Mouse (Mus musculus) spleen, adult 12 weeks (tissue): ENCODE measurements around the gene Rrp12.
"Not testable (repeated sequence)": the region's sequence is repeated elsewhere in the genome, so short reads cannot be mapped to it uniquely, and the experiment has no call there.

Experiments
- DNase-seq: peaks from one replicate; pipeline ENCODE4 v3.0.0; 2022; ENCODE audit warnings: low spot score

Gene Rrp12

DNA sequence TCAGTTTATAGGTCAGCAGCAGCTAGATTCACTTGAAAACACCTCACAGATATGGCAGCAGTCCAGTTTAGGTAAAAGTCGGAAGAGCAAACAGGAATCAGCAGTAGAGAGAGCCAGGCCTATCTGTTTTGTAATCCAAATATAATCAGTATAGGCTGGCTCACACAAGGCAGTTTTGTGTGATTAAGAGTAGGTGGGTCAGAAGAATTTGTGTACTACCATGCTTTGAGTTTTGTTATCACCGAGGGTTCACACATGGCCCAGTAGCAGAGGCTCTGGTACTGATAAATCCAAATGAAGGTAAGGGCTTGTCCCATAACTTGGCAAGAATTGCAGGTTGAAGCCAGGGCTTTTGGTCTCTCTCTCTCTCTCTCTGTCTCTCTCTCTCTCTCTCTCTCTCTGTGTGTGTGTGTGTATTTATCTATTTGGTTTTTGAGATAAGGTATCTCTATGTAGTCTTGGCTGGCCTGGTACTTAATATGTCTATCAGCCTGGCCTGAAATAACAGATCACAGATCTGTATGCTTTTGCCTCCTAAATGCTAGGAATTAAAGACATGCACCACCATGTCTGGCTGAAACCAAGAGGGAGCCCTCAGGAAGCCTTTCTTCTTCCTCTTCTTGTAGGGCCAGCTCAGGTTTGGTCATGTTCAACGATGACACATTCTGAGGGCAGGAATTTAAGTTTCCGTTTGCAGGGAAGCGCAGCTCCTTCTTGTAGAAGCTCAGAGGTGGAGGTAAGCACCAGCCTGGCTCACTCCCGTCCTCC is 10.5 kb upstream of the Rrp12 start:
- no peak for DNase-seq

DNA sequence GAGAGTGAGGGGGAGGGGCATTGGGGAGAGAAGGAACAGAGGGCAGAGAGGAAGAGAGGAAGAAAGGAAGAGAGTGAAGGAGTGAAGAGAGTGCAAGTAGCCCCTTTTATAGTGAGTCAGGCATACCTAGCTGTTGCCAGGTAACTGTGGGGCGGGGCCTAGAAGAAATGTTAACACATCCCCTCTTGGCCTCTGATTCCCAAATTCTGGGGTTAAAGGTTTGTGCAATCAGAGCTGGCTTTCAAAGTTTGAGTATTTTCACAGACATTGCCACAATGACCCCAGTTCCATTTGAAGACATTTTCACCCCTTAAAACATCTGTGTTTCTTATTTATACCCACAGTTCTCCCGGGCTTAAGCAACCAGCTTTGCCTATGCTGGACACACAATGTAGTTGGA is 9.3 kb upstream of the Rrp12 start:
- DNase-seq: no peak

DNA sequence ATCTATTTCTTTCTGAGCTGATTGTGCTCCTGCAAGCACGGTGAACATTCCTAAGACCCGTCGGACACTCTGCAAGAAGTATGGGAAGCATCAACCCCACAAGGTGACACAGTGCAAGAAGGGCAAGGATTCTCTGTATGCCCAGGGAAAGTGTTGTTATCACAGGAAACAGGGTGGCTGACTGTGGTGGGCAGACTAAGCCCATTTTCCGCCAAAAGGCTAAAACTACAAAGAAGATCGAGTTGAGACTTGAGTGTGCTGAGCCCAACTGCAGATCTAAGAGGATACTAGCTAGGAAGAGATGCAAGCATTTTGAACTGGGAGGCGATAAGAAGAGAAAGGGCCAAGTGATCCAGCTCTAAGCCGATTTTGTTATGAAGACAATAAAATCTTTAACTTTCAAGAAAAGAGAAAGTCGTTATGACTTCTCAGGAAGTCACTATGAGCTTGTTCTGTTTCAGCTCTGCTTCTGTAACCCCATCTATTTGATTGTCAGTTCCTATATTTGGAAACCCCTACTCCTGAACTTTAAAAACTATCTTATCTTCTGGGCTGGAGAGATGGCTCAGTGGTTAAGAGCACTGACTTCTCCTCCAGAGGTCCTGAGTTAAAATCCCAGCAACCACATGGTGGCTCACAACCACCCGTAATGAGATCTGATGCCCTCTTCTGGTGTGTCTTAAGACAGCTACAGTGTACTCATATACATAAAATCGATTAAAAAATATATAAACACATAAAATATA is 7.0 kb upstream of the Rrp12 start:
- no peak for DNase-seq

DNA sequence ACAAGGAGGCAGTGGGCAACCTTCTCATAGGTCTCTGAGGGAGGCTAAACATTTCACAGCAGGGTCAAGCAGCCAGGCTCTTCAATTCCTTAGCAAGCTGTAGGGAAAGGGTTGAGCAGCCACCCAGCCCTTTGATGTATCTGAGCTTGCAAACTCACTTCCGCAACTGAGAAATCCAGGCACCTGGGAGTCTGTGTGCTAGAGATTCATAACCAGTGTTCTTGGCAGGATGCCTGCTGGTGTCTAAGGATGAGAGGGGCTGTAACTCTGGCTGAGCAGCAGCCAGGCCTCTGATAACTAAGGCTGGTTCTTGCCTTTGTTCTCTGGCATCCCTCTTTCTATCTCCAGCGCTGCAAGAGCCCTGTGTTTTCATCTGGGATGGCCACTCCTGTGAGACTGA is 5.7 kb upstream of the Rrp12 start:
- no peak for DNase-seq

DNA sequence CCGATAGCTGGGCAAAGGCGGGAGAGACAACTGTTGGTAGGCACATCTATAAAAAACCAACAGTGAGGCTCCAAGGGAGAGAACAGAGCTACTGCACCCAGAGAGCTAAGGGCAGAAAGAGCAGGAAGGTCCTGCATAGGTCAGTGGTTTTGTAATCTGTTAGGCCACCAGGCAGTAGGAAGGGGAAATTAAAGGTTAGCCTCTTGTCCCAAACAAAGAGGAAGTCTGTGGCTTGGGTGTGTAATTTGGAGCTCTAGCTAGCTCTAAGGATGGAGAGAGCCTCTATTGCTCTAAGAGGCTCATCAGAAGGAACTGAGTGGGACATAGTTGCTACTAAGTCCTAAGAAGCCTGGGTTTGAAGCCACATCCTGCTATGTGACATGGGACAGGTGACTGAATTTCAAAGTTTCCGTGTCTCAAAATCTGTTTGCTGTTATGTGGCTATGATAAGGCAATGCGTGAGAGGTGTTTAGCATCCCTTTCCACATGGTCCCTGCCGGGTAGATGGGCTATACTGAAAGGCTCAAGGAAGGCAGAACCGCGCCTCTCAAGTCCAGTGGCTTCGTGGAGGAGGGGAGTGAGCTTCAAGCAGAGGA is 4.6 kb upstream of the Rrp12 start:
- no peak for DNase-seq

DNA sequence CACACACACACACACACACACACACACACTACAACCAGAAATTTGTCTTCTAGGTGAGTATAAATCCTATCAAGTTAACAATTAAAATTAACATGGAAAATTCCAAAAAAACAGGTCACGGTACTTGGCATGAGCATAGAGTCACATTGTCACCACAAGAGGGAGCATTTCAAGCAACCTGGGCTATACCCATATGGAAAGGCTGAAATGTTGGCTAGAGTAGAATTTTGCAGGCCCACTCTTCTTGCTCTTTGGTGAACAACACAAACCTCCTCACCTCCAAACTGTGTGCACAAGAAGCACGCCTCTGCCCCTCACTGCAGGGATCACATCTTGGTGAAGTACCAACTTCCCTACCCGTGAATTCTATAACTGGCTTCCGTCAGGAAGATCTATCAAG is 2.9 kb upstream of the Rrp12 start:
- DNase-seq: no peak

DNA sequence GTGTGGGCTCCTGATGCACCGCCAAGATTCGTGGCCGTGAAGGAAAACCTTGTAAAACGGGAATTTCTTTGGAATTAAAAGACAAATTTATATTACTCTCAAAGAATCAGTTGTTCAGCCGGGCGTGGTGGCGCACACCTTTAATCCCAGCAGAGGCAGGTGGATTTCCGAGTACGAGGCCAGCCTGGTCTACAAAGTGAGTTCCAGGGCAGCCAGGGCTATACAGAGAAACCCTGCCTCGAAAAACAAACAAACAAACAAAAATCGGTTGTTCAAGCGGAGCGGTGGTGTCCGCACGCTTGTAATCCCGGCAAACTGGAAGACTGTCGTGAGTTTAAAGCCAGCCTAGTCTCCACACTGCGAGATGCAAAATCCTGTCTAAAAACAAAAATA is 342 bp upstream of the Rrp12 start:
- no peak for DNase-seq

DNA sequence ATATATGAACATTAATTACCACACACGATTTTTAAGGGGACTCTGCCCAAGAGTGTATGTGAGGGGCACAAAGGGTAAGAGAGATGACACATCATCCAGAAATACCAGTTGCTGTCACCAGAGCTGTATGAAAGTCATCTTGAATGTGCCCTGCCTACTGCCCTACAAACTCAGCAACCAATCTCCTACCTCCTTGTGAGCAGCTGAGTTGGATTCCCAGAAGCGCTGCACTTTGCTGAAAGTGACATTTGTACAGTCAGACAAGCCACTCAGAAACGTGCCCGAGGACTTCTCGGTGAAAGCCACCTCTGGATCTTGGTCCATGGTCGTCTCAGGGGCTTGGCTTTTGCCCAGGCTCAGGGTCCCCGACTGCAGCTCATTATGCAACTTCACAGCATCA is 1.0 kb downstream of the Rrp12 start:
- DNase-seq: no peak

DNA sequence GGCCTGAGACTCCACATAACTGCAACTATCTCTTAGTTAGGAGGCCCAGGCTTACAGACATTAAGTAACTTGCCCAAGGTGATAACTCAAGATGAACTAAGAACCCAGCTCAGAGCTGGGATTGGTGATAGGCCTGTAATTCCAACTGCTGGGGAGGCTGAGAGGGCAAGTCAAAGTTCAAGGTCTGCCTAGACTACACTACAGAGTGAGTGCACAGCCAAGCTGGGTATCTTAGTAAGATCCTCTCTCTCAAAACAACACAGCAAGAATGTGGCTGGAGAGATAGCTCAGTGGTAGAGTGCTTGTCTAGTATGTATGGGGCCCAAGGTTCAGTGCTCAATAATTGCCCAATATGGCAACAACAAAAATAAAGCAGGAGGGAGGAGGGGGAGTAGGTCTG is 7.8 kb downstream of the Rrp12 start:
- DNase-seq: no peak

DNA sequence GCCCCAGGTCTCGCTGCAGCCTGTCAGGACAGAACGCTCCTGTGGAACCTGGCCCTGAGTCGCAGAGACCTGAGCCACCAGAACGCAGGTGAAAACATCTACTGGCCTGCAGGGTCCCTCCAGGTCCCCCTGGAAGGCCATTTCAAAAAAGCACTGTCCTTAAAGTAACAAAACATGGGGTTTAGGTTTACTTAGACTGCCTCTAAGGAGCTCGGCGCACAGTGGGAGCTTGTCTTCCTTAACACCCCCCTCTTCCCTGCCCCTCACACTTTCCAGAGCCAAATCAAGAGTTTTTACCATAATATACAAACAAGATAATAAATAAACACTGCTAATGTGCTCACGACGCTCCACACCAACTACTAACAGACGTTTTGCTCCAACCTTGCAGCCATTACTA is 12.1 kb downstream of the Rrp12 start:
- no peak for DNase-seq

DNA sequence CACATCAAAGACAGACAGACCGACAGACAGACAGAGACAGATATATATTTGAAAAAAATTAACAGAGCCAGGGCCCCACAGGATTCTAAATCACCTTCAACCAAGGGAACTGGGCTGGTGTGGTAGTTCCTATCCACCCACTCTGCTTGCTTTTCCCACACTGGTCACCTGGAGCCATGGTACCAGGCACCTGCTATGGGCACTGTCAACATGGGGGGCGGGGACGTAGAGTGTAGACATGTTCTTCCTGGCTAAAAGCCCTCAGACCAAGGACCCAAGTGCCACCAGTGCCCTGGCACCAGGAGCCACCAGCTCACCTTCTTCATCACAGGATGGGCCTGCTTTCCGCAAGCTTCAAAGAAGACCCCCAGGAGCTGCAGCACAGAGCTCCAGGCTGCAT is 14.1 kb downstream of the Rrp12 start:
- DNase-seq: no peak

DNA sequence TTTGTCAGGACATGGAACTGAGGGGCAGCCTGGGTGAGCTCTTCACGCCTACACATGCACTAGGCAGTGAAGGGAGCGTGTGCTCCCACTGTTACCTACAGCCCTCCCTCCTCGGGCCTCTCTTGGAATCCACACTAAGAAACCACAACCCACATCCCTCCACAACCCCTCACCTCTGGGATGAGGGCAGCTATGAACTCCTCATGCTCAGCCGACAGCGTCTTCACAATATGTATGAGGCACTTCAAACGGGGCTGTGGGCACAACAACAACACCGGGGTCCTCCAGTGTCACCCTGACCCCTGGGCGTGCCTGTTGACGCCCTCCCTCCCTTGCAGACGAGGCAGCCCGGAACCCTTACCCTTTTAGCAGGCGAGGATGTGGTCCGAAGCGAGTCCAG is 21.6 kb downstream of the Rrp12 start:
- no peak for DNase-seq

DNA sequence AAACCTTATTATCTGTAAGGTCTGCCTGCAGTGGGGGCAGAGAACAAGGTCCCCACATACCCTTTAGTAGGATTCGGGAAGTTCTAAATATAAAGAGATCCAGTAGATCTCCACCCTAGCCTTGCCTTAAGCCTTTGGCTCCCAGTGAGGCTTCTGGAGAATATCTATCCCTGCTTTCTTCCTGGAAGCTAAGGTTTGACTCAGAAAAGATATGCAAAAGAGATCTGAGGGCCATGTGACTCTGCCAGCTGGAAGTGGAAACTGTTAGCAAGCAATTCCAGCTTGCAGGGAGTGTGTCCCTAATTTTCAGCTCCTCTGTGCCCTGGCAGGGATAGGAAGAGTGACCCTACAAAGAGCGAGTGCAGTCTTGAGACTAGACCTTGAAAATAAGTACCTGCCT is 23.7 kb downstream of the Rrp12 start:
- DNase-seq: no peak

DNA sequence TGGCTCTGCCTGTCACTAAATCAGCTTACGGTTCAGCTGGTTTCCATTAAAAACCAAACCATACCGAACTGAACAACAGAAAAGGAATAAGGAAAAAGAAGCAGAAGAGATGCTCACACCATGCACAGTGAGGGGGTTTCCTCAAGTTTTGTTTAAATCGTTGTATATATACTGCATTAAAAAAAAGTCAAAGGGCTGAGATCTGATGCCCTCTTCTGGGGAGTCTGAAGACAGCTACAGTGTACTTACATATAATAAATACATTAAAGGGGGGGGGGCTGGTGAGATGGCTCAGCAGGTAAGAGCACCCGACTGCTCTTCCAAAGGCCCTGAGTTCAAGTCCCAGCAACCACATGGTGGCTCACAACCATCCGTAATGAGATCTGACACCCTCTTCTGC is 26.0 kb downstream of the Rrp12 start:
- not testable (repeated sequence) for DNase-seq

DNA sequence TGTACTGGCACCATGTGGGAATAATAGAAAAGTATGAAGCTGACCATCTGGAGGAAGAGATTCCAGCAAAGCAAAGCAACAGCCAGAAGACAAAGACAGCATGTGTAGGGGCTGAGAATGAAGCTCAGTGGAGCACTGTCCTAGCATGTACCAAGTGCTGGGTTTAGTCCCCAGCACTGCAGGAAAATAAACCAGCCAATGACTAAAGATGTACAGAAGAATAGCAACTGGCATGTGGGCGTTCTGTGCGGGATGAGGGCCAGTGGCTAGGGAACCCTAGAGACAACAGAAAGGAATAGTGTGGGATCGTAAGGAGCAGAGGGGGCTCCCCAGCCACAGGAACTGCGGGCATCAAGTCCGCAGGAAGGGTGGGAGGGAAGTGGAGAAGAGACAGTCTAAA is 26.7 kb downstream of the Rrp12 start:
- no peak for DNase-seq

DNA sequence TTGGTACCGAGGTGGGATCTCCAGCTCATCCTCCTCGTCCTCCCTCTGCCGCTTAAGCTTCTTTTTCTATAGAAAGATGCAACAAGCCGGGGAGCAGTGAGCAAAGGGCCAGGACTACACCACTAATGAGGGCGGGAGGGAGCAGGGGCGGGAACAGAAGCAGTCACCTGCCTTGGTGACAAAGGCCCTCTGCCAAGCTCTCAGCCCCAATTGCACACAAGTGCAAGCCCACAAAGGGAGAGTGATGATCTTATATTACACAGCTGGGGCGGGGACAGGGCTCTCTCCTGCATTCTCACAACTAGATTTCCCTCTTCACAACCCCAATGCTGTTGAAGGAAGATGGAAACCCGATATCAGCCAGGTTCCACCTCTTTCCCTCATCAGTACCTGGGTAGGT is 29.3 kb downstream of the Rrp12 start:
- no peak for DNase-seq

DNA sequence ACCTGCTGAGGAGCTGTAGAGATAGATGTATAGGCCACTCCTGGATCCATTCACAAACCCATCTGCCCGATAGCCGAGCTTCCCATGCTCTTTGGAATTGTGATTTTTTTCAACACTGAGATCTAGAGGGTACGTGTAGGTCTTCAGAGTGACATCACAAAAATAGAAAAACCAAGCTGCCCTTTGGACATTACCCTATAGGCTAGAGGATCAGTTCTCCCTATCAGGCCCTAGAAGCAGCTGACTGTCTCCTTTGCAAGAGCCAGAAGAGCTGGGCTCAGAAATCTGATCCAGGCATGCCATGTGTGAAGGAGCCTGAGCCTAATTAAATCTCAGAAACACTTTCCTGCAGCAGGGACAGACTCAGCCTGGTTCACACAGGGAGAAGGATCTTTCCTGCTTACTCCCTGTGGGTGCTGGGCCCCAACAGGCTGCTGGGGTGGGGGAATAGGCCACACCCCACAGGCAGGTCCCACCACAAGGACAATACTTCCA is 38.1 kb downstream of the Rrp12 start:
- no peak for DNase-seq

DNA sequence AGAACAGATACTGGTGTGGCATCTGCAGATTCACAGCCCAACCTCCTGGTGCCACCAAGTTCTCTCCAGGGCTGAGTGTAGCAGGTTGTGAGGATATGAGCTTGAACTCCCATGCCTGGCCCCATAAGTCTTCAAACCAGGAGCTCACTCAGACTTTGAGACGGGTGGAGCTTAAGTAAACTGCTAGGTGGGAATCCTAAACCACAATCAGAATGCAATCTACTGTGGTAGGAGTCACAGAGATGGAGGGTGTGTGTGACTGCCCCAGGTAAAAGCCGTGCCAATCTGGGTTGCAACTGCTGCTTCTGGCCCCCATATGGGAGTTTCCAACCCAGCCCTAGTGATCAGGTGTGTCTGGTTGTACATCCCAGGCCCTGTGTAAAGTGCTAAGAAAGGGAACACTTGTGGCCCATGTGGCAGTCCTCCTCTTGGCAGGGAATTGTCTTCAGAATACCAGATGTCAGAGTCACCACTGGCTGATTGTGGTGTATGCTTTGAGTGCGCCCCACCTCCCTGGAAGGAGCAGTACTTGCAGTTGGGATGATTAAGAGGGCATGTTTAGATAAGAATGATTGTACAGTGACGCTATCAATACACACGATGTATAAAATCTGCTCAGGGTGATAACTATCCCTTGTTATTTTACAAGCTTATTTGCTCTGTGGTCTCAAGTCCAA is 38.7 kb downstream of the Rrp12 start:
- no peak for DNase-seq

DNA sequence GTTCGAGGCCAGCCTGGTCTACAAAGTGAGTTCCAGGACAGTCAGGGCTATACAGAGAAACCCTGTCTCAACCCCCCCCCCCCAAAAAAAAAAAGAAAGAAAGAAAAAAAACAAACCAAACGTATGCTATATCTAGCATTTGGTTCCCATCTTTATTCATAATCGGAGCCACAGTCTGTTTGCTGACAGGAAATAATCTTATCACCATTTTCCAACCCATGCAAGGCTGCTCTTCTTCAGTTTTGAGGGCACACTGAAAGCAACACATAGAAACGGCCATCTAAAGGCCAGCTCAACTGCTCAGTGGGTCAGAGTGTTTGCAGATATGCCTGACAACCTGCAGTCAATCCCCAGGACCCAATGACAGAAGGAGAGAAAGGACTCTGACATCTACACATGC is 43.5 kb downstream of the Rrp12 start:
- DNase-seq: no peak

DNA sequence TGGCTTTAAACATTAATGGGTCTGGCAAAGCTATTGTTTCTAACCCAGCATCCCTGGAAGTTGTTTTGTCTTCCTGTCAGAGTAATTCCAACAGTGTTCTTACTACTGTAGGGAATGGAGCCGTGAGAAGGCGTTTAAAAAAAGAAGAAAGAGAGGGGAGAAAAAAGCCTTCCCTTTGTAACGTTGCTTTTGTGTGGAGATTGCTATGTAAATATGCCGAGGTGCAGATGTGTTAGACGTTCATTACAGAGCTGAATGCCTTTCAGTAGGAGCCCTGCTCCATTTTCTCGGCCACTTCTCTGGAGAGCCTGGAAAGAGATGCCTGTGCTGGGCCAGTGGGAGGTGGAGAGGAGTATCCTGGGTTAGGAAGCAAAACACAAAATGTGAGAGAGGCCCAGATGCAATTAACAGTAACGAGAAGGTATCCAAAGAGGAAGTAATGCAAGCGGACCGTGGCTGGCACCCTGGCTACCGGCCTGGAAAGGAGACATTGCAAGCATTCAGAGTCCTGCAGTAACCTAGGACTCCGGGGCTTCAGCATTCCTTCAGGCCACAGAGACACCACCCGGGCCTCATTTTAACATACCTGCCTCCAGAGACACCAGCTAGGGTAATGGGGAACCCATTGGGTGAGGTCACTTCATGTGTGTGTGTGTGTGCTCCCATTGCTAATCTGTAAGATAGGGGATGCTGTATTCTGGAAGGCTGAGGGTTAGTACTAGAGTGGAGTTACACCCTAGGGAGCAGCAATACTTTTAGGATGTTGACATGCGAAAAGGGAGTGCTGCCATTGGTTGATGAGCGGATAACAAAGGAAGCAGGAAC is 45.0 kb downstream of the Rrp12 start:
- no peak for DNase-seq

DNA sequence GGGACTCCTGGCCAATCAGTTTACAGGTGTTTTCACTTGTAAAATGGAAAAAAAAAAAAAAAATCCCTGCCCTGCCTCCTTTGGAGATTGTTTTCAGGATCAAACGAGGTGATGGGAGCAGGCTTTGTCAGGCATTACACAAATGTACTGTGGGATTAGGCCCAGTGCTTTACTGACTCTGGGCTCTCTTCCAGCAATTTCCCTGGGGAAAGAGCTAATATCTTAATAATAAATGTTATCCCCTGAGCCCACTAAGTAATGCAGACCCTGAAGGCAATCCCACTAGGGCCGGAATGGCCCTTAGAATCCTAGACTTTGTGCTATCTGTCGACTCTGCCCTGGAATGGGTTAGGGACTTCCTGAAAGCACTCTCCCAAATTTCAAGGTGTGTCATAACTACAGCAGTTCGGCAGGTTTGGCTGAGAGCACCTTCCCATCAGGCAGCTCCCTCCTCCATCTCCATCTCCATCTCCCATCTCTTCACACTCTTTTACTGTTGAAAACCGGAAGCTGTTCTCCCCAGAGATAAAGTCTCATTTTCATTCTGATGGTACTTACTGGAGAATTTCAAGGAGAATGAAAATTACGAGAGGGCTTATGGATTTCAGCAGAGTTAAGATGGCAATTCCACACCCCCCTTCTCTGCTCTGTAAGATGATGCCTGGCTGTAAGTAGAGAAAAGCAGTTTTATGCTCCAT is 45.8 kb downstream of the Rrp12 start:
- DNase-seq: no peak
